Mouse (Mus musculus): ENCODE measurements at regions not wholly inside any gene's neighbourhood (a gene's known extent, or its start where the extent isn't known, plus 50 kb on each side); places are given as distances from the start of the nearest gene placed in this dataset.
A peak's percentile ranks its signal among the peaks of the same experiment; 100 is the strongest.

DNA sequence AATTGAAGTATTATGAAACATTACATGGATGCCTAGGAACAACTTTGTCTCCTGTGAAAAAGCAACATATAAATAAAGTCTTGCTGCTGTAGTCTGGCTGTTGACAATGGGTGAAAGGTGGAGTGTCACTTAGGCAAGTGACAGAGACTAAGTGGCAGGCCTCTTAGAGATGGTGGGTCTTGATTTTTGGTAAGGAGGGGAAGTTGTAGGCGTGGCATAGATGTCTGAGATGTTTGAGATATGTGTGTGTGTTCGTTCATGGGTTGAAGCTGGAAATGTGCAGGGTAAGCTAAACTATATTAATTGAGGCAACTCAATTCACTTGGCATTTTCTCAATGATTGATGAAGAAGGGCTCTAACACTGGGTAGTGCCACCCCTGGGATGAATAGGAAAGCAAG lies 90.7 kb upstream of the Rasgrp1 start:
- Histone ChIP-seq H3K4me1 (peaks cover 24% of the 10 kb centered on the region), H3K36me3 (no peaks in the 10 kb centered on the region), H3K4me3 (no peak overlapping the region), H3K27me3 (ENCODE audit: low read depth, poor library complexity, severe bottlenecking) (peaks cover 12% of the 10 kb centered on the region; the same call in 1 of the 2 replicates), H3K27ac (no peak overlapping the region), H3K9me3 (replicated peaks) (no peaks in the 10 kb centered on the region)
- WGBS: 77% methylated on average over 2 of the region's 2 CpGs
- no peak for DNase-seq (ENCODE audit: low spot score)

- Histone ChIP-seq H3K4me3 (no peak overlapping the region), H3K36me3 (no peaks in the 10 kb centered on the region), H3K27me3 (ENCODE audit: low read depth, poor library complexity, severe bottlenecking) (no peaks in the 10 kb centered on the region), H3K9me3 (replicated peaks) (no peaks in the 10 kb centered on the region), H3K27ac (no peak overlapping the region), H3K4me1 (0 out of 2 replicates have a peak, but pooled peaks cover 8% of the 10 kb centered on the region)
- DNase-seq (ENCODE audit: low spot score): no peak
- 88% methylated on average over 12 of the region's 12 CpGs for WGBS
These were observed 95.3 kb upstream of the Rasgrp1 start for GRCm38 (mm10) chr2:117438079-117438478.

DNA sequence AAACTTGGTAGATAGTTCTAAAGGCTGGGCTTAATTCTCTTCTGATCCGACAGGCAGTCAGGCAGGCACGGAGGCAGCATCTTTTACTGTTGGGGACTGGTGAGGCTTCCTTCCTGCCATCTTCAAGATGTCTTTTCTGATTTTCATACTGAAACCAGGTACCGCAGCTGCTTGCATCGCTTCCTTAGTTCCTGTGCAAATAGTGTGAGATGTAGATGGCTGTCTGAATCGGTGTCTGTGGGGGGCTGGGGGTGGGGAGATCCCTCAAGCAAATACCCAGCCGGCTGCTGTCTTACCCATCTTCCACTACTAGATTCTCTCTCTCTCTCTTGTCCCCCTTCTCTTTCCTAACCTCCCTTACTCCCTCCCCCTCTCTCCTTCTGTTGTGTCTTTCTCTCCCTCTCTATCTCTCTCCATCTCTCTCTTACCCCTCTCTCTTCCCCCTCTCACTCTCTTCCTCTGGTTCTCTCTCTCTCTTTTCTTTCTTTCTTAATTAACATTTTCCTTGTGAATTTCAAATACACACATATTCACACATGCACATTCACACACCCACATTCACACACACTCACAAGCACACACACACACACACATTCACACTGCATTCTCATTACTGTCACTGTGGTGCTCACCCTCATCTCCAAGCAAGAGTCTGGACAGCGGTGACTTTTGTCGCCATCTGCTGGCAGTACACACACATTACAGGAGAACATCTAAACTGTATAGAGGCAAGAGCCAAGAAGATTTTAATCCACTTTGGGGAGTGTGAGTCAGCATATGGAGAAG lies 96.0 kb upstream of the Rasgrp1 start:
- peak; percentile 78 for DNase-seq (ENCODE audit: low spot score)
- WGBS: 68% methylated on average over 8 of the region's 8 CpGs
- Histone ChIP-seq H3K27ac (no peak overlapping the region), H3K27me3 (ENCODE audit: low read depth, poor library complexity, severe bottlenecking) (no peaks in the 10 kb centered on the region), H3K36me3 (no peaks in the 10 kb centered on the region), H3K4me3 (no peak overlapping the region), H3K4me1 (0 out of 2 replicates have a peak, but pooled peaks cover 8% of the 10 kb centered on the region), H3K9me3 (replicated peaks) (no peaks in the 10 kb centered on the region)

DNA sequence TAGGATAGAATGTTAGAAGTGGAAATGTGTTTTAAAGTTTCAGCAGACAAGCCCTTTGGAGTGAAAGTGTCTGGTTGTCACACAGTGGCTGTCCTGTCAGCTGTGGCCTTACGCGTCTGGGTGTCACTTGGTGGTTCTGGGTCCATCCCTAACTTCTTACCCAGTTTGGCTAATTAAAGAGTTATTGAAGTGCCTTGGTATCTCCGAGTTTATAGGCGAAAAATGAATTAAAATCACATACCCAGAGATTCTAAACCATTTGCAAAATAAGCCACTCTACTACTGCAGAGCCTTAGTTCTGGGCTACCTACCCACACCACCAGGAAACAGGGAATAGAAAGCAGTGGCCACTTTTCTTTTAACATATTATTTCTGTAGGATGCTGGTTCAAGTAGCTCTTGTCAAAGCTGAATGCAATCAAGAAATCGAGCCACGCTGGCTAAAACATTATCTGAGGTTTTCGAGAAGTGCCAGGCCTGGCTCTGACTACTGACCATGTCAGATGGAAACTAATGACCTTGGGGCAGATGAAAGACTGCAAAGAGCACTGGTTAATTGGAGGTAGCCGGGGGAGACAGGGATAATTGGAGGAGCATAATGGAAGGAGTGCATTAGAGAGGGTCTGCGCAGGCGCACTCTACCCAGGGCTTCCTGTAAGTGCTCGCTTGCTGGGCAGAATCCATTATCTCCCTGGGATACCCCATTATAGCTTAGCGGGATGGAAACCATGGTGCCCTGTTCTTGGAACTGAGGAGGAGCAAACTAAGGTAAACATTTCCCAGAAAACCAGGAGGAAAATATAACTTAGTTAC lies 96.8 kb upstream of the Rasgrp1 start:
- peak; percentile 54 for DNase-seq (ENCODE audit: low spot score)
- no peaks in the 10 kb centered on the region for H3K36me3 ChIP-seq
- H3K27ac ChIP-seq: no peak overlapping the region
- H3K4me1 ChIP-seq: 0 out of 2 replicates have a peak, but pooled peaks cover 8% of the 10 kb centered on the region
- H3K9me3 ChIP-seq (replicated peaks): no peaks in the 10 kb centered on the region
- WGBS: 52% methylated on average over 12 of the region's 12 CpGs
- H3K27me3 ChIP-seq (ENCODE audit: low read depth, poor library complexity, severe bottlenecking): no peaks in the 10 kb centered on the region
- H3K4me3 ChIP-seq: no peak overlapping the region

DNA sequence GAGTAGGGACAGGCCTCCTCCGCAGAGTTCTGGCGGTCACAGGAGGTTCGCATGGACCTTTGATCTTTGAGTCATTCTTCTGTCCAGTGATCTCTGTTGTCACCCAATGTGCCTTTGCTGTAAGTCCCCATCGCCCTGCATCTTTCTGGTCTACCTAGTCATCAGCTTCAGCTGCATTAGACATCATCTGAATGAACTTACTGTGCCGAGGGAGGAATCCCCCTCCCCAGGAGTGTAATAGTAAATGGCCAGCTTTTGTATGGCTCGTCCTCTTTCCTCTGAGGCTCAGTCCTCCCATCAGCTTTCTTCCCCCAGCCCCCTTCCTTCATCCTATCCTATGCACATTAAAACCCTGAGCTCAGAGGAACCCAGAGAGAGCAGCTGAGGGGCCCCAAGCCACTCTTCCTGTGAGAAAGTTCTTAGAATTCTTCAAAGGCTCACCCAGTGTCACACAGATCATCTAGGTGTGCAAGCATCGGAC lies 98.0 kb upstream of the Rasgrp1 start:
- no peaks in the 10 kb centered on the region for H3K9me3 ChIP-seq (replicated peaks)
- no peaks in the 10 kb centered on the region for H3K27me3 ChIP-seq (ENCODE audit: low read depth, poor library complexity, severe bottlenecking)
- H3K4me3 ChIP-seq: no peak overlapping the region
- 86% methylated on average over 7 of the region's 7 CpGs for WGBS
- H3K27ac ChIP-seq: no peak overlapping the region
- 0 out of 2 replicates have a peak, but pooled peaks cover 8% of the 10 kb centered on the region for H3K4me1 ChIP-seq
- no peak for DNase-seq (ENCODE audit: low spot score)
- H3K36me3 ChIP-seq: no peaks in the 10 kb centered on the region

GRCm38 (mm10) chr2:117442862-117443261 lies 100.1 kb upstream of the Rasgrp1 start:
- no peak for DNase-seq (ENCODE audit: low spot score)
- Histone ChIP-seq H3K36me3 (no peaks in the 10 kb centered on the region), H3K27ac (no peak overlapping the region), H3K27me3 (ENCODE audit: low read depth, poor library complexity, severe bottlenecking) (no peaks in the 10 kb centered on the region), H3K4me1 (0 out of 2 replicates have a peak, but pooled peaks cover 8% of the 10 kb centered on the region), H3K4me3 (no peak overlapping the region), H3K9me3 (replicated peaks) (no peaks in the 10 kb centered on the region)
- 83% methylated on average over 4 of the region's 4 CpGs for WGBS

GRCm38 (mm10) chr2:117444671-117445070 lies 101.9 kb upstream of the Rasgrp1 start:
- Histone ChIP-seq H3K27me3 (ENCODE audit: low read depth, poor library complexity, severe bottlenecking) (no peaks in the 10 kb centered on the region), H3K4me1 (0 out of 2 replicates have a peak, but pooled peaks cover 8% of the 10 kb centered on the region), H3K27ac (no peak overlapping the region), H3K4me3 (no peak overlapping the region), H3K9me3 (replicated peaks) (no peaks in the 10 kb centered on the region), H3K36me3 (no peaks in the 10 kb centered on the region)
- DNase-seq (ENCODE audit: low spot score): peak; percentile 48
- WGBS: 38% methylated on average over 5 of the region's 5 CpGs

- Histone ChIP-seq H3K4me3 (no peak overlapping the region), H3K27me3 (ENCODE audit: low read depth, poor library complexity, severe bottlenecking) (no peaks in the 10 kb centered on the region), H3K4me1 (no peaks in the 10 kb centered on the region), H3K36me3 (no peaks in the 10 kb centered on the region), H3K27ac (no peak overlapping the region), H3K9me3 (replicated peaks) (no peaks in the 10 kb centered on the region)
- WGBS: 86% methylated on average over 4 of the region's 4 CpGs
- no peak for DNase-seq (ENCODE audit: low spot score)
These were observed 104.1 kb upstream of the Rasgrp1 start for GRCm38 (mm10) chr2:117446876-117447275.

GRCm38 (mm10) chr2:117450172-117450865 lies 107.5 kb upstream of the Rasgrp1 start:
- no peaks in the 10 kb centered on the region for H3K27me3 ChIP-seq (ENCODE audit: low read depth, poor library complexity, severe bottlenecking)

DNA sequence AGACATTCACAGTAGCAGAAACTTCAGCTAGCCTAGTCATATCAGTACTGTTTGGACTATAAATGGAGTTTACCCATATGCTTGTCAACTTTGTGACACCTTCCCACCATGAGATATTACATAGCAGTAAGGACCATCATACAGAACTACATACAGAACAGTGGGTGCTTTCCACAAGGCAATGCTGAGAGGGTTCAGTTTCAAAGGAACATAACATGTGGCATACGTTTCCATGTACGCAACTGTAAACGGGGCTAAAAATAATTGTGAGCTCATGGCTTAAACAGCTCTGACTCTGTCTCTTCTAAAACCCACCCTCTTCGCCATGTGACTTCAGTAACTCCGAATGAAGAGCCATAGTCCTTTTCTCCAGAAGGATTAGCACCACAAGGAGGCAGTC lies 109.0 kb upstream of the Rasgrp1 start:
- 87% methylated on average over 5 of the region's 5 CpGs for WGBS
- H3K27ac ChIP-seq: no peak overlapping the region
- no peaks in the 10 kb centered on the region for H3K36me3 ChIP-seq
- no peak overlapping the region for H3K4me3 ChIP-seq
- H3K4me1 ChIP-seq: no peaks in the 10 kb centered on the region
- no peak for DNase-seq (ENCODE audit: low spot score)
- no peaks in the 10 kb centered on the region for H3K9me3 ChIP-seq (replicated peaks)
- no peaks in the 10 kb centered on the region for H3K27me3 ChIP-seq (ENCODE audit: low read depth, poor library complexity, severe bottlenecking)

More at GRCm38 (mm10) chr2:117450172-117450865, 107.5 kb upstream of the Rasgrp1 start:
- Histone ChIP-seq H3K4me1 (no peaks in the 10 kb centered on the region), H3K27ac (no peak overlapping the region), H3K36me3 (no peaks in the 10 kb centered on the region), H3K9me3 (replicated peaks) (no peaks in the 10 kb centered on the region), H3K4me3 (no peak overlapping the region)
- DNase-seq (ENCODE audit: low spot score): no peak
- WGBS: 63% methylated on average over 7 of the region's 7 CpGs

DNA sequence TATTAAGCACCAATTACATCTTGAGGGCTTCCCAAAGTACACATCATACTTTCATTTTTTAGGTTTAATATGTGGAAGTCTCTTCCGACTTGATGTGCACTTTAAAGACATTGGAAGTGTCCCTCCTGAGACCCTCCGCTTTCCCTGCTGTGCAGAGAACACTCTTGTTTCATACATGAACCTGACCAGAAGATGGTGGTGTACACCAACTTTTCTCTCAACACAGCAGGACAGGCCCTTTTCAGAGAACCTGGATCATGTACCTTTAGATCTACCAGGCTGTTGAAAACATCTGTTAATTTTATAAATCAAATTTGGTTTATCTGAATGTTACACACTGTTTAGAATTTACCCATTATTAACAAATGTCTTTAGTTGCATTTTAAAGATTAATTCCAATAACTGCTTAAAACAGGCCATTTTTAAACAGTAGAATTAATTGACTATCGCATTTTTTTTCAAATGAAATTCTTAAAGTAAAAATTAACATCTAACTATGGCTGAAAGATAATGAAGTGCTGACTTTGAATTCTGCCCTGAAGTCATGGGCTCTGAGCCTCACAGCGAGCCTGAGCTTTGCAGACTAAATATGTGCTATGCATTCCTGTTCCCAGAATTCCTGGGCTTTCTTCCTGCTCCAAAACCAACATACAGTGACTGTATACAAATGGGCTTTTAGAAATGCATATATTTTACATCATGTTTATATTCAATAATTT lies 112.4 kb upstream of the Rasgrp1 start:
- 84% methylated on average over 4 of the region's 4 CpGs for WGBS
- Histone ChIP-seq H3K27me3 (ENCODE audit: low read depth, poor library complexity, severe bottlenecking) (no peaks in the 10 kb centered on the region), H3K4me1 (no peaks in the 10 kb centered on the region), H3K4me3 (no peak overlapping the region), H3K27ac (no peak overlapping the region), H3K9me3 (replicated peaks) (no peaks in the 10 kb centered on the region), H3K36me3 (no peaks in the 10 kb centered on the region)
- no peak for DNase-seq (ENCODE audit: low spot score)

GRCm38 (mm10) chr2:117455740-117456455 lies 113.1 kb upstream of the Rasgrp1 start:
- Histone ChIP-seq H3K36me3 (no peaks in the 10 kb centered on the region), H3K4me1 (no peaks in the 10 kb centered on the region), H3K27me3 (ENCODE audit: low read depth, poor library complexity, severe bottlenecking) (no peaks in the 10 kb centered on the region), H3K4me3 (no peak overlapping the region), H3K9me3 (replicated peaks) (no peaks in the 10 kb centered on the region), H3K27ac (no peak overlapping the region)
- DNase-seq (ENCODE audit: low spot score): no peak
- WGBS: 83% methylated on average over 7 of the region's 7 CpGs
